Mouse (Mus musculus): ENCODE data around the gene Tgm4.

DNA sequence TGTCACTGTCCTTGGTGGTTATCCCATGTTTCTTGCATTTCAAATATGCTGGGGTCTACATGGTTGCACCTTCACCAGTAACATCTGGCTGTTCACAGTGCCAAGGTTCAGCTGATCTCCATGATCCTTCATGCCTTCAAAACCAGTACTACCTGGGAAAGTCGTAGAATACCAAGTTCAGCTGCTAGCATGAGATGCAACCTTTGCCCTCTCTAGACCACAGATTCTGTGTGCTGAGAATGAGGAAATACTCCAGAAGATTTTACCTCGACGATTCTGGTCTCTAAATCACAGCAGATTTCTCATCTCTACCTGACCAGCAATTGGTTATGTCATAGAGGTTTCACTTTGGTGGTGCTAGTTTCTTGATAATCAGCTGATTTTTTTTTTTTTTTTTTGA is 25.6 kb downstream of the Tgm4 start:
- no peak for TF ChIP-seq POLR2A (IDR thresholded peaks at IDR 0.05; ENCODE audit: insufficient read depth, low read depth, low read length)
- no peak for TF ChIP-seq CTCF (IDR thresholded peaks at IDR 0.05)
- no peak for TF ChIP-seq EP300 (IDR thresholded peaks at IDR 0.05; ENCODE audit: insufficient read depth, low read depth, low read length)

All from heart, adult 2 months (tissue).